Mouse (Mus musculus): ENCODE results near the gene Srrm3.

DNA sequence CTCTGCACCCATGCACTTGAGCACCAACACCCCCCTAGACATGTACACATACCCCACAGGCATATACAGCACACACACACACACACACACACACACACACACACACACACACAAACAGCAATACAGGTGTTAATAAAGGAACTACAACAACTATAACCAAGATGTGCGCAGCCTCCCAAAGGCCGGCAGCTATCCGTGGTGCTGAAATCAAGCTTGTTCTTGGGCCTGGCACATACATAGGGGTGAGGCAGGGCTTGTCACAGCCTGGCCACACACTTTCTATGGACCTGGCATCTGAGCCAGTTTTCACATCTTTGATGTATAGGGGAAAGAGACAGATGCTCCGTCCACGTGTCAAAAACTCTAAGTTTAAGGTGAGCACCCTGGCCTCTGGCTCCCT lies 36.7 kb downstream of the Srrm3 start:
- TF ChIP-seq CTCF (IDR thresholded peaks at IDR 0.05; ENCODE audit: low read depth) (no peak), EP300 (IDR thresholded peaks at IDR 0.05; ENCODE audit: low read depth) (no peak)
